Mouse (Mus musculus): ENCODE measurements at regions not wholly inside any gene's neighbourhood (a gene's known extent, or its start where the extent isn't known, plus 50 kb on each side); places are given as distances from the start of the nearest gene placed in this dataset.

DNA sequence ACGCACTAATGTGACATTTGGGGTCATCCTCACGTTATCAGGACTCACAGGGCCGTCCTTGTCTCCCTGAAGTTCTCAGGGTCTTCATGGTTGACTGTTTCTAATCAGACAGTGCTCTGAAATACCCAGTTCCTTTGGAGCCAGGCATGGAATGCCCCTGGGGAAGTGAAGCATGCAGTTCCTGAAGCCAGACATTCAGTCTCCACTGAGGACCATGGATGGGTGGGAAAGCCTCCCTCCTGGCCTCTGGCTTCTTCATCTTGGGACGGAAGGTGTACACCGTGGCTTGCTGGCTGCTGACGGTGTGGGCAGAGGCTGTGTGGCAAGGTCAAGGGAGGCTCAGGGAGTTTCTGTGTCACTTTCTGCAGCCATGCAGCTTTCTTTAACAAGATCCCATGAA lies 184.2 kb upstream of the Gm5148 start:
- no peak for ATAC-seq (replicated peaks; ENCODE audit: extremely low read depth, insufficient read depth, low FRiP score)
- Histone ChIP-seq H3K9me3 (replicated peaks; ENCODE audit: control insufficient read depth, low read length) (peaks cover 4% of the 10 kb centered on the region), H3K27ac (ENCODE audit: low read length) (no peak overlapping the region; the same call in 1 of the 2 replicates), H3K4me2 (ENCODE audit: low read depth, low read length) (no peak overlapping the region), H3K36me3 (ENCODE audit: control insufficient read depth, insufficient read depth) (no peaks in the 10 kb centered on the region), H3K9ac (ENCODE audit: low read length) (no peak overlapping the region), H3K27me3 (ENCODE audit: control insufficient read depth, insufficient read depth, low read length) (no peaks in the 10 kb centered on the region), H3K4me3 (ENCODE audit: low read length) (no peak overlapping the region), H3K4me1 (ENCODE audit: control insufficient read depth, insufficient read depth, low read length) (peaks cover 20% of the 10 kb centered on the region)
- 63% methylated on average over 6 of the region's 6 CpGs for WGBS

DNA sequence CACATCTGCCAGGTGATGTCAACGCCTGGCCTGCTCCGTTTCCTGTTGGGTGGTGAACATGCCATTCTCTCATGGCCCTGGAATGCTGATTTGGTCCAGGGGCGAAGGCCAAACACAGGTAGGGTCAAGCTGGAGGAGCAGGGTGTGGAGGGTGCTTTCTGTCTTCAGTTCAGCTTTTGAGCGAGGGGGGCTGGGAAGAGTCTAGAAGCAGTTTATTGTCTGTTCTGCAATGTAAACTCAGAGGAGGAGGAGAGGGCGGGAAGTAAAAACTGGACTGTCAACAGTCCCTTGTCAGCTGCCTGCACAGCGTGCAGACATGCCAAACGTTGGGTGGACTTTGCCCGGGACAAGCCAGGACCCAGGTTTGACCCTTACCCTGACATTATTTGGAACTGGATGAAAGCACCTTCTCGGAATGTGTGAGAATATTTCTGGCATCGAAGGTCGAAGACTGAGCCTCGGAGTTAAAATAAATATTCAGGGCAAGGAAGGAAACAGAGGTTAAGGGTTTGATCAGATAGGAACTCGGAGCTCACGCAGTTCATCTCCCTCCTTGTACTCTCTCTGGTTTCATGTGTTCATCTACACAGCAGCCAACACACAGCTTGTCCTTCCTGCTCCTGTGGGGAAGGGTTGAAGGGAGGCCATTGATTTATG lies 183.3 kb upstream of the Gm5148 start:
- Histone ChIP-seq H3K27ac (ENCODE audit: low read length) (peak overlapping the region; percentile 71), H3K9me3 (replicated peaks; ENCODE audit: control insufficient read depth, low read length) (peaks cover 4% of the 10 kb centered on the region), H3K4me3 (ENCODE audit: low read length) (no peak overlapping the region), H3K27me3 (ENCODE audit: control insufficient read depth, insufficient read depth, low read length) (no peaks in the 10 kb centered on the region), H3K4me1 (ENCODE audit: control insufficient read depth, insufficient read depth, low read length) (peaks cover 20% of the 10 kb centered on the region), H3K36me3 (ENCODE audit: control insufficient read depth, insufficient read depth) (no peaks in the 10 kb centered on the region), H3K9ac (ENCODE audit: low read length) (peak overlapping the region; percentile 26; the same call in 1 of the 2 replicates), H3K4me2 (ENCODE audit: low read depth, low read length) (peak overlapping the region; percentile 19; the same call in 1 of the 2 replicates)
- 9% methylated on average over 14 of the region's 14 CpGs for WGBS
- ATAC-seq (replicated peaks; ENCODE audit: extremely low read depth, insufficient read depth, low FRiP score): peak; percentile 83

DNA sequence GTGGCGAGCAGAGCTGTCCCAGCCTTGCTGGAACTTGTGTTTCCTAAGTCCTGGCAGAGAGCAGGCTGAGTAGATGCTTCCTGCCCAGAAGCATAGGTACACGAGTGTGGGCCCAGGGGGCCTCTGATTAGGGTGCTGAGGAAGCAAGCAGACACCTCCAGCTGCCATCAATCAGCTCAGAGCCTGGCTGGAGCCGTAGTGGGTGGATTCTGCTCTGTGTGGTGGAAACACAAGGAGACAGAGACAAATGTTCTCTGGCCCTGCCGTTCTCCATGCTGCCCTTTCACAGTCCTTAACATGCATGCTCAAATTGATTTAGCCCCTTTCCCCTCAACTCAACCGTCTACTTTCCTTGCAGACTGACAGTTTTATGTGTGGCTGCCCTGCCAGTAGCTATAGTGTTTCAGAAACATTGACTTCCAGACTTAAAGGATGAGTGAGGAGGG lies 182.5 kb upstream of the Gm5148 start:
- no peak overlapping the region for H3K4me2 ChIP-seq (ENCODE audit: low read depth, low read length)
- no peak overlapping the region for H3K9ac ChIP-seq (ENCODE audit: low read length)
- peaks cover 20% of the 10 kb centered on the region for H3K4me1 ChIP-seq (ENCODE audit: control insufficient read depth, insufficient read depth, low read length)
- no peak overlapping the region for H3K4me3 ChIP-seq (ENCODE audit: low read length)
- H3K27ac ChIP-seq (ENCODE audit: low read length): peak overlapping the region; percentile 71
- WGBS: 18% methylated on average over 5 of the region's 5 CpGs
- peaks cover 4% of the 10 kb centered on the region for H3K9me3 ChIP-seq (replicated peaks; ENCODE audit: control insufficient read depth, low read length)
- no peaks in the 10 kb centered on the region for H3K27me3 ChIP-seq (ENCODE audit: control insufficient read depth, insufficient read depth, low read length)
- H3K36me3 ChIP-seq (ENCODE audit: control insufficient read depth, insufficient read depth): no peaks in the 10 kb centered on the region
- ATAC-seq (replicated peaks; ENCODE audit: extremely low read depth, insufficient read depth, low FRiP score): 0 out of 2 replicates have a peak, but pooled peaks have one; percentile 23

DNA sequence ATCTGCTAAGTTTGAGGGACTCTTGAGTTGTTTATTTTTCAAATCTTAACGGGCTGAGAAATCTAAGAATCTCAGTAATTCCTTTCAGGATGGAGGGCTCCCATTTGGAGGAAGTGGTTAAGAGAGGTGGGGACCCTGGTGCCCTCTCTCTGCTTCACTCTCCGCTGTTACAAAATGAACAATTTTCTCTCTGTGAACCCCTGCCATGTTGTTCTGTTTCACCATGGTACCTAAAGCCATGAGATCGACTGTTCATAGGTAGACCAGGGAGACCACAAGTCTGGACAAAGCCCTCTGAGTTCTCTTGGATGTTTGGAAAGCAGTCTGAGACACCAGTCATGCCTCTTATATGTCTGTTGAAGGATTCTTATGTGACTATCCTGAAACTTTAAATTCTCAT lies 179.9 kb upstream of the Gm5148 start:
- Histone ChIP-seq H3K27me3 (ENCODE audit: control insufficient read depth, insufficient read depth, low read length) (no peaks in the 10 kb centered on the region), H3K9me3 (replicated peaks; ENCODE audit: control insufficient read depth, low read length) (no peaks in the 10 kb centered on the region), H3K27ac (ENCODE audit: low read length) (no peak overlapping the region), H3K36me3 (ENCODE audit: control insufficient read depth, insufficient read depth) (no peaks in the 10 kb centered on the region), H3K9ac (ENCODE audit: low read length) (no peak overlapping the region), H3K4me3 (ENCODE audit: low read length) (no peak overlapping the region), H3K4me2 (ENCODE audit: low read depth, low read length) (no peak overlapping the region), H3K4me1 (ENCODE audit: control insufficient read depth, insufficient read depth, low read length) (peaks cover 20% of the 10 kb centered on the region)
- ATAC-seq (replicated peaks; ENCODE audit: extremely low read depth, insufficient read depth, low FRiP score): no peak
- 62% methylated on average over 3 of the region's 3 CpGs for WGBS

DNA sequence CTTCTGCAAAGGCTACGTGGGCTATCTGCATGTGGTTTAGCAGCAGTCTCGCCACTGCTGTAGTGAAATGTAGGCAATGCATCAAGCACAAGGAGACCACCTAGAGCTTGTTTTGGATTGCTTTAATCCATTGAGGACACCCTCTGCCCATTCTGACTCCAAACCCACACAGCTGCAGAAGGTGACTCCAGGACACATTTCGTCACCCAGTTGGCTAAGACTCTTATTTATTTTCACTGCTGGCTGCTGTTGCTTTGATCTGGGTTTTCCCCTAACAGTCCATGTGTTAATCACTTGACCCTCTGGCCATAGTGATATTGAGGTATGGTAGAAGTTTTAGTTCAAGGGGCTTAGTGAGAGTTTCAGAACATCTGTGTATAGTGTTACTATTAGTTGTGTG lies 179.2 kb upstream of the Gm5148 start:
- 81% methylated on average over 3 of the region's 3 CpGs for WGBS
- no peak overlapping the region for H3K27ac ChIP-seq (ENCODE audit: low read length)
- no peak for ATAC-seq (replicated peaks; ENCODE audit: extremely low read depth, insufficient read depth, low FRiP score)

DNA sequence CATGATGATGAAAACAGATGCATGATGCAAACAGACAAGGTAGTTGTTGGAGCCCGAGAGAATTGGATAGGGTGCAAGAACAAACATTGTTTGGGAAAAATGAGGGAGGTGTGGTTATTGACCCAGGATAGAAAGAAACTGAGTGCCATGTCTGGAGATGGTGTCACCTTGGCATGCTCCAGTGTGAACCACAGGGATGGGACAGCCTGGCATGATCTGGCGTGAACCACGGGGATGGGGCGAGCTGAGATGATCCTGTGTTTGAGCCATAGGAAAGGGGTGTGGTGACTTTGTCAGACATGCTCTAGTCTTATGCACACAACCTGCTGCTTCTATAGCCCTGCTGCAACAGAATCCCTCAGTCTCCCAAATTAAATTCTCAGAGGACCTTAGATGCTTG lies 178.7 kb upstream of the Gm5148 start:
- Histone ChIP-seq H3K9me3 (replicated peaks; ENCODE audit: control insufficient read depth, low read length) (no peaks in the 10 kb centered on the region), H3K4me2 (ENCODE audit: low read depth, low read length) (no peak overlapping the region), H3K9ac (ENCODE audit: low read length) (no peak overlapping the region), H3K4me1 (ENCODE audit: control insufficient read depth, insufficient read depth, low read length) (peaks cover 14% of the 10 kb centered on the region), H3K36me3 (ENCODE audit: control insufficient read depth, insufficient read depth) (no peaks in the 10 kb centered on the region), H3K27me3 (ENCODE audit: control insufficient read depth, insufficient read depth, low read length) (no peaks in the 10 kb centered on the region), H3K27ac (ENCODE audit: low read length) (no peak overlapping the region), H3K4me3 (ENCODE audit: low read length) (no peak overlapping the region)
- ATAC-seq (replicated peaks; ENCODE audit: extremely low read depth, insufficient read depth, low FRiP score): no peak
- WGBS: 83% methylated on average over 4 of the region's 4 CpGs

More for the DNA sequence above, 179.2 kb upstream of the Gm5148 start:
- Histone ChIP-seq H3K9me3 (replicated peaks; ENCODE audit: control insufficient read depth, low read length) (no peaks in the 10 kb centered on the region), H3K4me2 (ENCODE audit: low read depth, low read length) (no peak overlapping the region), H3K36me3 (ENCODE audit: control insufficient read depth, insufficient read depth) (no peaks in the 10 kb centered on the region), H3K9ac (ENCODE audit: low read length) (no peak overlapping the region), H3K4me3 (ENCODE audit: low read length) (no peak overlapping the region), H3K27me3 (ENCODE audit: control insufficient read depth, insufficient read depth, low read length) (no peaks in the 10 kb centered on the region), H3K4me1 (ENCODE audit: control insufficient read depth, insufficient read depth, low read length) (peaks cover 18% of the 10 kb centered on the region)

DNA sequence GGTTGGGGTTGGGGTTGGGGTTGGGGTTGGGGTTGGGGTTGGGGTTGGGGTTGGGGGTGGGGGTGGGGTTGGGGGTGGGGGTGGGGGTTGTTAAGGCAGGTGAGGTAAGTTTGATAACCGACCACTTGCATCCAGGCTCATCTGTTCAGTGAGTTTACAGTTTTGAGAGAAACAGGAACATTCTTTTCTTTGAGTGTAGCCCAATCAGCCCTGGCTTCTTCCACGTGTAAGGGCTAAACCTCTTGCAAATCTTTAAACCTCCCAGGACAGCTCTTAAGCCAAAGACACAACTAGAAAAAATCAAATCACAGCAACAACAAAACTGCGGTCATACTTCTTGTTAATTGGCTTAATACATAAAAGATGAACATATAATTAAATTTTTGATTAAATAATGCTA lies 173.1 kb upstream of the Gm5148 start:
- Histone ChIP-seq H3K9me3 (replicated peaks; ENCODE audit: control insufficient read depth, low read length) (no peaks in the 10 kb centered on the region), H3K4me3 (ENCODE audit: low read length) (no peak overlapping the region), H3K27ac (ENCODE audit: low read length) (peak overlapping the region; percentile 87), H3K4me1 (ENCODE audit: control insufficient read depth, insufficient read depth, low read length) (peaks cover 6% of the 10 kb centered on the region), H3K27me3 (ENCODE audit: control insufficient read depth, insufficient read depth, low read length) (no peaks in the 10 kb centered on the region), H3K36me3 (ENCODE audit: control insufficient read depth, insufficient read depth) (no peaks in the 10 kb centered on the region), H3K9ac (ENCODE audit: low read length) (no peak overlapping the region), H3K4me2 (ENCODE audit: low read depth, low read length) (peak overlapping the region; percentile 46)
- 39% methylated on average over 3 of the region's 3 CpGs for WGBS
- ATAC-seq (replicated peaks; ENCODE audit: extremely low read depth, insufficient read depth, low FRiP score): no peak

DNA sequence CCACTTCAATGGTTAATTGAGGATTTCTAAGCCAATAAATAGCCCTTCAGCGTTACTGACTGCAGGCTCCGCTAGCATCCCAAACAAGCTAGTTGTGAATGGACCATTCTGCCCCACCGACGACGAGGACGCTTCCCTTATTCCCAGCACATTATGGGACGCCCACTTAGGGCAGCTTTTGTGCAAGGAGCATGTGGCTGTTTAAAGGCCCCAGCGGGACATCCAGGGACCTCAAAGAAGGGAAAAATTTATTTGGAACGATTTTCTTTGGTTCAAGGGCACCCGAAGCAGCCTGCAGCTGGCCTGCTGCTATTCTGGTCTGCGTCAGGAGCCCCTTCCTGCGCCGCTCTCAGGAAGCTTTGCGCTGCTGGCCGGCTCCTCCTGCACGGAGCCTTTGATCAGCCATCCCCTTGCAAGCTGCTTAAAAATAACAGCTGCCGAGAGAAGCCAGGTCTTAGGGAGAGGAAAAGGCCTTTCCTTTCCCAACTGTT lies 172.6 kb upstream of the Gm5148 start:
- Histone ChIP-seq H3K4me2 (ENCODE audit: low read depth, low read length) (peak overlapping the region; percentile 46), H3K9ac (ENCODE audit: low read length) (peak overlapping the region; percentile 58), H3K4me1 (ENCODE audit: control insufficient read depth, insufficient read depth, low read length) (peaks cover 6% of the 10 kb centered on the region), H3K27ac (ENCODE audit: low read length) (peak overlapping the region; percentile 87), H3K36me3 (ENCODE audit: control insufficient read depth, insufficient read depth) (no peaks in the 10 kb centered on the region), H3K4me3 (ENCODE audit: low read length) (peak overlapping the region; percentile 32), H3K27me3 (ENCODE audit: control insufficient read depth, insufficient read depth, low read length) (no peaks in the 10 kb centered on the region), H3K9me3 (replicated peaks; ENCODE audit: control insufficient read depth, low read length) (no peaks in the 10 kb centered on the region)
- peak; percentile 84 for ATAC-seq (replicated peaks; ENCODE audit: extremely low read depth, insufficient read depth, low FRiP score)
- 6% methylated on average over 17 of the region's 17 CpGs for WGBS

DNA sequence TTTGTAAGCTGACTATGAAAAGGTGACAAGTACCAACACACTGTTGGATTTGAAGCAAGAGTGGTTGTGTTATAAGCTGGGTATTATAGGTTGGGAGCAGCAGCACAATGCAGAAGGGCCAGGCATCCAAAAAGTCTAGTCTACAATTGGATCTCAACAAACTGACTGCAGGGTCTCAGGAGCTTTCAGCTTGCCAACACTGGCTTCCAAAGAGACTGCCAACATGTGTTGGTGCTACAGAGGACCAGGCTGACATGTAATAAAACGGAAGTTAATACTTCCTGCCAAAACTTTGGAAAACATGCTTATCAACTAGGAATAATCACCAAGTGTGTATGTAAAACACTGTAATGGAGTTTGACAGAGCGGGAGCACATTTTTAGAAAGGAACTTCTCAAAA lies 170.3 kb upstream of the Gm5148 start:
- WGBS: 27% methylated on average over 2 of the region's 2 CpGs
- Histone ChIP-seq H3K27ac (ENCODE audit: low read length) (peak overlapping the region; percentile 79), H3K4me1 (ENCODE audit: control insufficient read depth, insufficient read depth, low read length) (peaks cover 6% of the 10 kb centered on the region), H3K36me3 (ENCODE audit: control insufficient read depth, insufficient read depth) (no peaks in the 10 kb centered on the region), H3K9me3 (replicated peaks; ENCODE audit: control insufficient read depth, low read length) (no peaks in the 10 kb centered on the region), H3K9ac (ENCODE audit: low read length) (no peak overlapping the region), H3K27me3 (ENCODE audit: control insufficient read depth, insufficient read depth, low read length) (no peaks in the 10 kb centered on the region), H3K4me3 (ENCODE audit: low read length) (no peak overlapping the region), H3K4me2 (ENCODE audit: low read depth, low read length) (peak overlapping the region; percentile 13; the same call in 1 of the 2 replicates)
- peak; percentile 72 for ATAC-seq (replicated peaks; ENCODE audit: extremely low read depth, insufficient read depth, low FRiP score)
